Comparison of ENCODE assay signal across 28 mouse cellular contexts in the genomic region with DNA sequence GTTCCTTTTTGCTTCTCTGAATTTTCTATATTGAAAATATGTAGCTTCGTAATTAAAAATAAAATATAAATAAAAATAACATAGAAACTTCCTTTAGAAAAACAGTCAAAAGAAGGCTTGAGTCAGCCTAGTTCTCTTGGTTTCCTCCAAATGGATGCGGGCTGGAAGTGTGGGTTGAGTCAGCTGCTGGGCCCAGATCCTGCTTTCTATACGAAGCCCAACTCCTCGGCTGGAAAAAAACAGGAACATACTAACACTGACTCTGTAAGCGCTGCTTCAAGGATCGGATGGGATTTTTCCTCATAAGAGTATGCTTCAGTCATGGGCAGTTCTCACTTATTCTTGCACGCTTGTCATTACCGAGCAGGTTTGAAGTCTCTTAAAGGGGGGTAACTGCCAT.
DNase-seq lines count a peak whose midpoint lies in the region; ATAC-seq and TF ChIP-seq lines count a peak whose summit lies in the region.
"Had no signal": no experiment of that assay in that cellular context is flagged by ENCODE, and none has a peak within 500 bp of the region (broad histone marks: within the 10 kb centered on the region; RNA-seq: fewer than 3 reads in every experiment).

No protein-coding gene starts in this region.

- peaks cover 3% of the 10 kb centered on the region; the same call in 1 of the 2 replicates for H3K4me1 ChIP-seq in olfactory bulb, adult 2 months (ENCODE audit: control insufficient read depth, insufficient read depth, low read length)
- peaks cover 13% of the 10 kb centered on the region for H3K4me1 ChIP-seq in embryonic facial prominence, embryonic 10.5 days
- H3K4me1 ChIP-seq: embryonic facial prominence, embryonic 15.5 days; hindbrain, embryonic 13.5 days had no signal

- no peaks in the 10 kb centered on the region for H3K9me3 ChIP-seq in embryonic facial prominence, embryonic 10.5 days
- H3K9me3 ChIP-seq: embryonic facial prominence, embryonic 12.5 days; embryonic facial prominence, embryonic 15.5 days; heart, embryonic 12.5 days; heart, embryonic 15.5 days; hindbrain, embryonic 10.5 days; hindbrain, embryonic 13.5 days had no signal

- H3K4me3 ChIP-seq in olfactory bulb, adult 2 months (ENCODE audit: insufficient read depth, low read depth, low read length), result no peak overlapping the region
- no peak overlapping the region for H3K4me3 ChIP-seq in embryonic facial prominence, embryonic 10.5 days
- H3K4me3 ChIP-seq: embryonic facial prominence, embryonic 12.5 days; embryonic facial prominence, embryonic 15.5 days; heart, embryonic 12.5 days; heart, embryonic 15.5 days; hindbrain, embryonic 10.5 days; hindbrain, embryonic 13.5 days had no signal

- no peaks in the 10 kb centered on the region for H3K36me3 ChIP-seq in embryonic facial prominence, embryonic 10.5 days (replicated peaks)
- H3K36me3 ChIP-seq: embryonic facial prominence, embryonic 12.5 days; embryonic facial prominence, embryonic 15.5 days; heart, embryonic 12.5 days; heart, embryonic 15.5 days; hindbrain, embryonic 10.5 days had no signal

- no peak for DNase-seq in frontal cortex, postnatal 25 days (ENCODE audit: low spot score in 2 of 2)
- DNase-seq in layer of hippocampus, adult 9-11 months, result peak; percentile 36
- DNase-seq in layer of hippocampus, postnatal 25 days (ENCODE audit: extremely low spot score in 1 of 2, low spot score in 1 of 2), result no peak
- peak; percentile 68 for DNase-seq in right cerebral cortex, adult 18-20 months
- no peak for DNase-seq in right cerebral cortex, postnatal 4 days
- DNase-seq in embryonic facial prominence, embryonic 10.5 days (ENCODE audit: low spot score), result no peak
- DNase-seq: adrenal gland, adult 8-10 months; adrenal gland, postnatal 36 days; cerebellum, adult 11 months; cerebellum, adult 8-10 months; cerebellum, postnatal 10 days; cerebellum, postnatal 36 days; forebrain, postnatal 0 days; gastrocnemius, postnatal 25 days; heart, adult 18-20 months; heart, postnatal 10 days; heart, postnatal 36 days had no signal

- ATAC-seq in frontal cortex, adult (ENCODE audit: low TSS enrichment), result peak; percentile 56
- ATAC-seq: activated CD4-positive, CD25-positive, alpha-beta regulatory T cell, adult 4 months; forebrain, embryonic 14.5 days; forebrain, postnatal 0 days; hindbrain, embryonic 16.5 days had no signal

- TF ChIP-seq CTCF in olfactory bulb, adult 2 months (IDR thresholded peaks at IDR 0.05; ENCODE audit: insufficient read depth, low read depth, low read length), result no peak

- H3K27ac ChIP-seq in olfactory bulb, adult 2 months (ENCODE audit: insufficient read depth, low read depth, low read length), result peak overlapping the region; percentile 23; the same call in 1 of the 2 replicates
- no peak overlapping the region for H3K27ac ChIP-seq in embryonic facial prominence, embryonic 10.5 days (replicated peaks)
- H3K27ac ChIP-seq: embryonic facial prominence, embryonic 12.5 days; embryonic facial prominence, embryonic 15.5 days; heart, embryonic 15.5 days; hindbrain, embryonic 10.5 days; hindbrain, embryonic 13.5 days had no signal

- no peak for TF ChIP-seq POLR2A in olfactory bulb, adult 2 months (IDR thresholded peaks at IDR 0.05; ENCODE audit: insufficient read depth, low read depth, low read length)

- no peaks in the 10 kb centered on the region for H3K27me3 ChIP-seq in embryonic facial prominence, embryonic 10.5 days (replicated peaks; ENCODE audit: low read depth, poor library complexity, severe bottlenecking)
- H3K27me3 ChIP-seq: embryonic facial prominence, embryonic 12.5 days; embryonic facial prominence, embryonic 15.5 days; heart, embryonic 12.5 days; heart, embryonic 15.5 days; hindbrain, embryonic 13.5 days had no signal

- WGBS in olfactory bulb, adult 2 months, result 69% methylated on average over 8 of the region's 8 CpGs
- 92% methylated on average over 8 of the region's 8 CpGs for WGBS in embryonic facial prominence, embryonic 10.5 days

Comparison
In these comparisons a context has a peak if more than half of its experiments do, and no peak if none do; other contexts are left out.
1. DNase-seq: peak in layer of hippocampus, adult 9-11 months (single experiment) and right cerebral cortex, adult 18-20 months (single experiment); none in frontal cortex, postnatal 25 days (0 of 2), layer of hippocampus, postnatal 25 days (0 of 2), right cerebral cortex, postnatal 4 days (single experiment) and embryonic facial prominence, embryonic 10.5 days (single experiment).